Mouse (Mus musculus) heart, postnatal 0 days (tissue): ENCODE results near the gene Vwce. TPM values are rescaled to one million over a fixed set of nuclear protein-coding genes. Genes with fewer than 3 reads are reported as not detected.

Source experiments
- ATAC-seq: fragments of 200-750 bp; cut with Nextera tagmentation; 2 replicates; pipeline ENCODE4 v1.8.0; 2017; ENCODE audit warnings: low read depth, moderate number of reproducible peaks, moderate library complexity; ENCODE audit not compliant: insufficient read depth
- DNase-seq: peaks from one replicate; pipeline ENCODE4 v3.0.0-alpha.2; 2016; ENCODE audit warnings: low spot score
- H3K27ac ChIP-seq: fragments of 300-500 bp; sonication (generic); 2 replicates; pipeline ENCODE4 v1.5.1; 2014; ENCODE audit warnings: low read depth, mild to moderate bottlenecking
- H3K27me3 ChIP-seq: fragments of 300-500 bp; sonication (generic); 2 replicates; pipeline ENCODE4 v1.6.1; 2014; ENCODE audit warnings: low read length, mixed read lengths; ENCODE audit not compliant: control insufficient read depth, insufficient read depth
- H3K36me3 ChIP-seq: fragments of 300-500 bp; sonication (generic); replicated peaks from 2 replicates; pipeline ENCODE4 v1.6.1; 2014; ENCODE audit warnings: low read length, mixed read lengths; ENCODE audit not compliant: control insufficient read depth, insufficient read depth
- H3K4me1 ChIP-seq: fragments of 300-500 bp; sonication (generic); 2 replicates; pipeline ENCODE4 v1.6.1; 2014; ENCODE audit warnings: antibody characterized with exemption; ENCODE audit not compliant: control insufficient read depth, insufficient read depth
- H3K4me2 ChIP-seq: fragments of 300-500 bp; sonication (generic); 2 replicates; pipeline ENCODE4 v1.6.1; 2014; ENCODE audit warnings: low read depth, mild to moderate bottlenecking, low read length, moderate library complexity
- H3K4me3 ChIP-seq: fragments of 300-500 bp; sonication (generic); 2 replicates; pipeline ENCODE4 v1.5.1; 2014; ENCODE audit warnings: low read depth, low read length
- H3K9ac ChIP-seq: fragments of 300-500 bp; sonication (generic); replicated peaks from 2 replicates; pipeline ENCODE4 v1.6.1; 2014; ENCODE audit warnings: low read depth, low read length, mixed read lengths
- H3K9me3 ChIP-seq: fragments of 300-500 bp; sonication (generic); replicated peaks from 2 replicates; pipeline ENCODE4 v1.6.1; 2016; ENCODE audit warnings: low read length; ENCODE audit not compliant: control insufficient read depth
- CTCF ChIP-seq: IDR thresholded peaks from 2 replicates; pipeline ENCODE4 v1.5.1; 2016; ENCODE audit warnings: antibody characterized with exemption, control low read depth, low read depth
- EP300 ChIP-seq: IDR thresholded peaks from 2 replicates; pipeline ENCODE4 v1.6.1; 2016; ENCODE audit warnings: antibody characterized with exemption, low read depth
- WGBS: fragments of 180-500 bp; shearing (Covaris S2); extraction: QIAGEN DNeasy Blood & Tissue Kit; methylation state at CpG from one replicate; pipeline ENCODE4 v1.1.7; 2014; 5-methylcytosine and 5-hydroxymethylcytosine counted together
- polyA plus RNA-seq: library from polyadenylated mRNA; unstranded; fragments of >200 nt; fragmentation: Nextera tagmentation; extraction: Ambion mirVana; gene quantifications from 2 replicates; pipeline ENCODE4 v1.2.1, GENCODE M21; 2015
- total RNA-seq: library from RNA; depleted of rRNA; stranded (reverse); fragments of >200 nt; gene quantifications from 2 replicates; pipeline ENCODE4 v1.2.3, GENCODE M21; 2014; ENCODE audit warnings: low replicate concordance

The Vwce gene
- total and polyA plus RNA-seq, 2 experiments from 2014 or later: 0.19 to 0.23 TPM

DNA sequence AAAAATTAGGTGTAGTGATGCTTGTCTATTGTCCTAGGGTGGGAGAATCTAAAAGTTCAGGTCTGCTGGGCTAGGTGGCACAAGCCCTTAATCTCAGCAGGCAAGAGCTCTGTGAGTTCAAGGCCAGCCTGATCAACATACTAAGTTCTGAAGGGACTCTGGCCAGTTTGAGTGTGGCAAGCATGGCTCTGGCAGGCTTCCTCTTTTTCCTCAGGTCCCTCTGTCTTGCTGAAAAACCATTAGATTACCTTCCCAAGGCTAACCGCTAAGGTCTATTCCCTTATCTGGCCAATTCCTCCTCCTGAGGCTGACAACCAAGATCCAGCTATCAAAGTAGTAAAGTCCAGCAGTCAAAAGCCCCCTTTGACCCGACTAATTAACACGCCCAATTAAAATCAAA lies 28.7 kb downstream of the Vwce start:
- Histone ChIP-seq H3K4me2 (no peak overlapping the region), H3K36me3 (no peaks in the 10 kb centered on the region), H3K9me3 (no peaks in the 10 kb centered on the region), H3K9ac (no peak overlapping the region), H3K4me1 (no peaks in the 10 kb centered on the region), H3K27ac (no peak overlapping the region), H3K4me3 (no peak overlapping the region), H3K27me3 (no peaks in the 10 kb centered on the region)
- WGBS: 46% methylated on average over 3 of the region's 3 CpGs
- DNase-seq (no peak), ATAC-seq (no peak)
- TF ChIP-seq CTCF: no peak
- no peak for TF ChIP-seq EP300

DNA sequence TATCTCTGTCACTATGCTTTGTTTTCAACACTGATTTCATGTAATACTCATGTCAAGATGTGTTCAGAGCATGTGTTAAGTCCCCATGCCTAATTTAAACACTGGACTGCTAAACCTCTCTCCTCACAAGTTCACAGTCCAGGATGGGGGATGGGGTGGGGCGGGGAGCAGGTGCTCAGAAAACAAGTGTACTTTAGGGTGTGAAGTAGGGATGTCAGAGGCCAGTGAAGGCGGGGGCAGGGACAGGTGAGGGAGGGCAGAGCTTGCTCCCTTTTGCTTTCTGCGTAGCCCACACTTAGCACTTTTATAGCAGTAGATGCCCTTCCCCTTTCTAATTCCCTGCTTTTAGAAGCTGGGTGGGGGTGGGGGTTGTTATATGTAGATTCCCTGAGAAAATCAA lies 31.1 kb downstream of the Vwce start:
- H3K36me3 ChIP-seq: no peaks in the 10 kb centered on the region
- H3K9me3 ChIP-seq: no peaks in the 10 kb centered on the region
- no peak for DNase-seq
- no peak overlapping the region for H3K27ac ChIP-seq
- no peaks in the 10 kb centered on the region for H3K27me3 ChIP-seq
- WGBS: 56% methylated on average over 3 of the region's 3 CpGs
- H3K4me2 ChIP-seq: no peak overlapping the region
- H3K9ac ChIP-seq: no peak overlapping the region
- H3K4me1 ChIP-seq: no peaks in the 10 kb centered on the region
- ATAC-seq: no peak
- H3K4me3 ChIP-seq: no peak overlapping the region
- no peak for TF ChIP-seq CTCF
- TF ChIP-seq EP300: no peak

- 16% methylated on average over 2 of the region's 2 CpGs for WGBS
- Histone ChIP-seq H3K4me2 (no peak overlapping the region), H3K4me1 (no peaks in the 10 kb centered on the region), H3K4me3 (no peak overlapping the region), H3K36me3 (no peaks in the 10 kb centered on the region), H3K27ac (no peak overlapping the region), H3K27me3 (no peaks in the 10 kb centered on the region), H3K9ac (no peak overlapping the region), H3K9me3 (no peaks in the 10 kb centered on the region)
- DNase-seq (peak; percentile 49), ATAC-seq (peak; percentile 70)
- no peak for TF ChIP-seq EP300
- TF ChIP-seq CTCF: peak; percentile 84
Measured at GRCm38 (mm10) chr19:10665499-10665898, 31.5 kb downstream of the Vwce start.

DNA sequence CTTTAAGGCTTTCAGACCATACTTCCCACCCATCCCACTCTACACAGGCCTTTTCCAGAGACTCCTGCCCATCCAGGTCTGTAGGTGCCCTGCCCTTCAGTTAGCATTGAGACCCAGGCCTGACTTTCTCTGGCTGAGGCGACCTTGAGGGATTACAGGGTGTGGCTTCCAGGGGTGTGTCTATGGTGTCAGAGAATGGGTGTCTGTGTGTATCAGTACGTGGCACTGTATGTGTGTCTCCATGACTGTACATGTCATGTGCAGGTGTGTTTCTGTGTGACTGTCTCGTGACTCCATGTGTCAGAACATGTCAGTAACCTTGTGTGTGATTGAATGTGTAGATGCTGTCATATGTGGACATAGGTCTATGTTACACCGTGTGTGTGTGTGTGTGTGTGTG lies 37.3 kb downstream of the Vwce start:
- 79% methylated on average over 4 of the region's 4 CpGs for WGBS
- Histone ChIP-seq H3K4me3 (no peak overlapping the region), H3K27me3 (no peaks in the 10 kb centered on the region), H3K4me1 (no peaks in the 10 kb centered on the region), H3K9ac (no peak overlapping the region), H3K27ac (no peak overlapping the region), H3K9me3 (no peaks in the 10 kb centered on the region), H3K4me2 (no peak overlapping the region), H3K36me3 (no peaks in the 10 kb centered on the region)
- no peak for DNase-seq
- TF ChIP-seq EP300: no peak
- ATAC-seq: no peak

DNA sequence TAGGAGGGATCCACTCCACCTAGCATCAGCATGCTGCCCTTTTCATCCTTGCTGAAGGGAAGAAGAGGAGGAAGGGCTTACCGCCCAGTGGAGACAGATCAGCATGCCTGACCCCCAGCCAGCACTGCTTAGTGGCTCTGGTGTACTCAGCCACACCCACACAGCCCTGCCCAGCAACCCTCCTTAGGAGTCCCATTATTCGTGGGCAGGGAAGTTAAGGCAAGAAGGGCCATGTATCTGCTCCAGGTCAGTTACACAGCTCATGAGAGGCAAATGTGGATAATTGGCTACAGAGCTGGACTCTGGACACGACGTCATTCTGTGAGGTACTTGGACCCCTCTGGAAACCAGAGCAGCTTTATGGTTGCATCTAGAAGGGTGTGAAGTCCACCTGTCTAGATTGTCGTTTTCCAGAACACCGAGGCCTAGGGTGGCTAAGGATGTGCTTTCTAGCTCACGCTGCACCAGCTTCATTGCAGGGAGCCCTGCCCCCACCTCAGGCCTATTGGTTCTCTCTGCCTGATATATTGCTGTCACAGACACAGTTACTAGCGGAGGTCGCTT lies 37.9 kb downstream of the Vwce start:
- no peak overlapping the region for H3K4me2 ChIP-seq
- no peak for DNase-seq
- no peak for TF ChIP-seq CTCF
- TF ChIP-seq EP300: no peak
- H3K4me1 ChIP-seq: no peaks in the 10 kb centered on the region
- WGBS: 67% methylated on average over 9 of the region's 9 CpGs
- no peaks in the 10 kb centered on the region for H3K9me3 ChIP-seq
- H3K9ac ChIP-seq: no peak overlapping the region
- H3K27ac ChIP-seq: no peak overlapping the region
- no peak for ATAC-seq
- H3K27me3 ChIP-seq: no peaks in the 10 kb centered on the region
- no peaks in the 10 kb centered on the region for H3K36me3 ChIP-seq
- no peak overlapping the region for H3K4me3 ChIP-seq

DNA sequence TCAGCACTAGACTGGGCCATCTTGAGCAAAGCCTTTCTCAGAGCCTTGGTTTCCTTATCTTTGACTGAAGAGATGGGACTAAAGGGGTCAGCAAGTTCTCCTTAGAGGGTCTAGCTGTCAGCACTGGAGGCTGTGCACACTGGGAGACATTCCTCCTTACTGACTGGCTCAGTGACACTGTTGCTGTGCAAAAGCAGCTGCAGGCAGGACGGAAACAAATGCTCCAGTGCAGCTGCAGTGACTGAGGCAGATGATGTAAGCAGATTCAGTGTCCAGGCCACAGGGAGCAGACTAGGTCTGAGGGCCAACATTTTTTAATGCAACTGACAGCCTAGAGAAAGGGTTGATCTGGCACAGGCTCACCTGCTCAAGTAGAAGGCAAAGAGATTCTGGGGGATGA lies 39.3 kb downstream of the Vwce start:
- H3K27me3 ChIP-seq: no peaks in the 10 kb centered on the region
- no peak overlapping the region for H3K27ac ChIP-seq
- no peak overlapping the region for H3K4me2 ChIP-seq
- H3K36me3 ChIP-seq: no peaks in the 10 kb centered on the region
- no peak overlapping the region for H3K9ac ChIP-seq
- WGBS: 67% methylated on average over 1 of the region's 1 CpGs
- TF ChIP-seq CTCF (no peak), EP300 (no peak)
- ATAC-seq (no peak), DNase-seq (no peak)
- H3K4me1 ChIP-seq: no peaks in the 10 kb centered on the region
- H3K9me3 ChIP-seq: no peaks in the 10 kb centered on the region
- no peak overlapping the region for H3K4me3 ChIP-seq
